Mouse (Mus musculus) retina, adult 2 months (tissue): ENCODE results near the gene Musk.
A peak's percentile ranks its signal among the peaks of the same experiment; 100 is the strongest.
"Not testable (repeated sequence)": the region's sequence is repeated elsewhere in the genome, so short reads cannot be mapped to it uniquely, and the experiment has no call there.

Source experiments
- DNase-seq: peaks from one replicate; pipeline ENCODE4 v3.0.0-alpha.2; 2012; ENCODE audit warnings: low read depth, low spot score

Musk gene

DNA sequence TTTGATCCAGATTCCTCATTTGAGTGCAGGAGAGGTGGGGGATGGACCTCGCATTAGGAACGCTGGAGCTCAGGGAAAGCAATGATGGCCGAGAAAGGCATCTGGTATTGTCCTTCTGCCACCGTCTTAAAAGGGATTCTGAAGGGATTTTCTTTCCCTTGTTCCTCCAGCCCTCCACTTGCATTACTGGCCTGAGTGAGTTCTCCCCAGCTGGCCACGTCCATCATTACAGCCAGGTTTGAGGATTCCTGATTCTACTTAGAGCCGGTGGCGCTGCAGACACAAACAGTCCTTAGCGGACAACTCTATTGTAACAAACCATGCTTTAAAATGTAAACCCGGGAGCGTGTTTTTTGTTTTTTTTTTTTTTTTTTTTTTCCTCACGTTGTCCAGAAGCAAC, at the start of gene Musk:
TSS of gene Musk (plus strand) at position 274 of the 400 bp plus-strand sequence.
- DNase-seq = no peak

DNA sequence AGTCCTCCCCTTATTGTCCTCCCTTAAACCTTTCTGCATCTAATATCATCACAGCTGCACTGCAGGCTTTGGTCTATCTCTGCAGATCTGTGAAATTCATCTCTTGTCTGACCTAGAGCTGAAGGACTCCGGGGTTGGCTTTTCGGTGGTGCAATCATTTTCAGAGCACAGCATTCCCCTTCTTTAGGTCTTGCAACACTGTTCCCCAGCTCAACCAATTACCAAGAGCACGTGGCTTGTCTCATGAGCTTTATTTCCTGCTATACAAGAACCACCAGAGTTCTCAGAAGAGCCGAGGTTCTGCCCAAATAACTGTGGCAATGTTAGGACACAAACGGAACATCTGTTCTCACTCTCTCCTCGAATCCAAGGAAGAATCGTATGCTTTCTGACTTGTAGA, 45.3 kb upstream of the Musk start:
- no peak for DNase-seq

GRCm38 (mm10) chr4:58245544-58245943, 40.2 kb upstream of the Musk start:
- DNase-seq = no peak

GRCm38 (mm10) chr4:58252381-58252780, 33.4 kb upstream of the Musk start:
- no peak for DNase-seq

- DNase-seq = peak; percentile 25
Observed at GRCm38 (mm10) chr4:58253410-58253809, 32.4 kb upstream of the Musk start.

GRCm38 (mm10) chr4:58260767-58261166, 25.0 kb upstream of the Musk start:
- DNase-seq = not testable (repeated sequence)

DNA sequence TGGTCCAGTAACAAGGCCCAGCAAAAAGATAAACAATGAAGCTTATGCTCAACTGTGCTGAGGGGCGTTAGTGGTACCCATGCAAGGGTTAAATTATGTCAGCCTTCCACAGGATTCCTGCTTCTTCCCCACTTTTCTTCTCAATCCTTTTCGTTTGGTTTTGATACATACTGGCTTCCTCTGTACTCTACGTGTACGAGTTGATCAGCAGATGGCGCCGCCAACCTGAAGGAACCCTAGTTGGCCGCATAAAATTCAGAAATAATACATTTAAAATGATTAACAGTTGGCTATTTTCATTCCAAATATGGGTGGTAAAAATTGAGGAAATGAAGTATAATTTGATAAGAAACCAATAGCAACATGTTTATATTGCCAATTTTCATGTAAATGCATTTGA, 19.5 kb upstream of the Musk start:
- peak; percentile 2 for DNase-seq

DNA sequence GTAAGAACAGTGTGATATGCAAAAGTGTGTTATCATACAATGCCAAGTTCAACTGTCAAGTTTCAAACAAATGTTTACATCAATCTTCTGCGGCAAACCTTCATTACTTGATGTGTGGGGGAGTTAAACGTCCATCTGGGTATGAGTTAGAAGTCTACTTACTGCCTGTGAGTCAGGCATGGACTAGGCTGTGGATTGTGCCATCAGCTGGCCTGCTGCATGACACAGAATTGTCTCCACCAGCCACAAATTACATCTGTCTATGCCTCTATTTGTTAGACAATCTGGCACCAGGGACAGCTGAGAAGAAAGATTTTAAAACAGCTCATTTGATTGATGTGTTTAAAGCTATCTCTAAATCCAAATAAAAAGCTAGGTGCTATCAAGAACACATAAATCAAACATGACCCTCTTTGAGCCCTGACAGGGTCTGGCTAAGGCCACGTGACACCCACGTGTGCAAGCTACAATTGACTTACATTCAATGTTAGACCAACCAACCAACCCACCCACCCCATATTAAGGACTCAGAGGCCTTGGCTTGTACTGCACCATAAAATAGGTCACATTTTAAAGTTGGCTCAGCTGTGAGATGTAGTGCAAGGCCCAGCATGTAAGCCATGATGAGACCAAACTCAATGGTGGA, 16.7 kb upstream of the Musk start:
- DNase-seq = no peak

- no peak for DNase-seq
Observed at GRCm38 (mm10) chr4:58269961-58270360, 15.8 kb upstream of the Musk start.

DNA sequence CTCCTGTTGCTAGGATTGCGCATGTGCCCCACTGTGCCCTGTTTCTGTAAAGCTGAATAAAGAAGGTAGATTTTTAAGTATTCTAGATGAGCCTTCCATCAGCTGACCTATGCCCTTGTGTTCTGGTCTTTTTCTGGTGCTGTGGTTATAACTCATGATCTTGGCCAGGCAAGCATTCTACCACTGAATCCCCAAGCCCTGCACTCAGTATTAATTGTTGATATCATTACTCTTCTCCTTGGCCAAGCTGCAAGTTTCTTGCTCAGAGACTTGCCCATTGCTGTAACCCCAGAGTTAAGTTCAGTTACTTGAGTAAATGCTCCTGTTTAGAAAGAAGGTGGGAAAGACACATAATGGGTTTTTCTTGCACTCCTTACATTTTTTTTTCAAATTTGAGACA, 14.8 kb upstream of the Musk start:
- DNase-seq = no peak

DNA sequence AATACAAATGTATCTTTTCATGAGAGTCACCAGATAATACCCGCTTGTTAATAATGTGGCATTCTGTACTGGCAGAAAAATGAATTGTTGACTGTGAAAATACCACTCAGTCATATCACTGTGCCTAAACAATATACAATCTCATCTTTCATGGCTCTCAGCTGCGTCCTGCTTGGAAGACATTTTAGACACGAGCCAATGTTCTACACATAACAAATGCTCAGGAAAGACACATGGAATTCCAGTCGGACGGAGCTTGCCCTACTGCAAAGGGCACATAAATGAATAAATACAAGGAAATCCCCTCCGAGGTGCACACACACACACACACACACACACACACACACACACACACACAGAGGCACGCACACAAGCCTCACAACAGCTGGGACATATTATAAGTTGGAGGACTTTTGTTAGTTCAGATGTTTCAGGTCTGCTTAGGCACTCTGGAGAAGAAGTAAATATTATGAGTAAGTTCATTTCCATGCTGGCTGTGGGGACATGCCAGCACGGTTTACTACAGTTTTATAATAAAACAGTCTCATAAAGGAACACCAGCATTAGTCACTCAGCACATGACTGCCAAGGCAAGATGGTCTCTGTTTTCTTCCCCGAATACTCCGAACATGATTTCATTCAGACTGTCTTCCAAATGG, 14.1 kb upstream of the Musk start:
- DNase-seq = no peak

DNA sequence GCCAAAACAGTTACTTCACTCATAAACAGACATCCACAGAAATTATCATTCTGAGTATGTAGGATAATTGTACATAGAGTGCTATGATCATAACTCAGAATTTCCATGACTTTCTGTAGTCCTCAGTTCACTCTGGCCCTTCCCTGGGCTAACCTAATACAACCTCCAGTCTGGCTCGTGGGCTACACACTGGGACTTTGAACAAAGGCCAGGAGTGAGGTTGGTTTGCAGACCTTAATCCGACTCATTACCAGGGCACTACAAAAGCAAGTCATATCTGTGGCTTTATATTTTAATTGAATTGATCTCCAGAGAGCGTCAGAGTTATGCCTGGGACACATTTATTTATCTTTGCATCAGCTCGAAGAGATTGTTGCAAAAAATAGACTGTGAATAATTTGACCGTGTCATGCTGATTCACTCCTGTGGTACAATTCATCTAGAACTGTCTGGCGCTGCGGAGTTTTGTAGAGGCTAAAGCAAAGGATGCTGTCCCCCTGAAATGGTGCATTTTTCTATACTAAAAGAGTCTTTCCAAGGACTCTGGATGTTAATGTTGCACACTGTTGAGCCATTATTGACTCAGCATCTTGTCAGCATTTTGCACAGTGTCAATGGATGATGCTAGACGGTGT, 10.4 kb upstream of the Musk start:
- no peak for DNase-seq

DNA sequence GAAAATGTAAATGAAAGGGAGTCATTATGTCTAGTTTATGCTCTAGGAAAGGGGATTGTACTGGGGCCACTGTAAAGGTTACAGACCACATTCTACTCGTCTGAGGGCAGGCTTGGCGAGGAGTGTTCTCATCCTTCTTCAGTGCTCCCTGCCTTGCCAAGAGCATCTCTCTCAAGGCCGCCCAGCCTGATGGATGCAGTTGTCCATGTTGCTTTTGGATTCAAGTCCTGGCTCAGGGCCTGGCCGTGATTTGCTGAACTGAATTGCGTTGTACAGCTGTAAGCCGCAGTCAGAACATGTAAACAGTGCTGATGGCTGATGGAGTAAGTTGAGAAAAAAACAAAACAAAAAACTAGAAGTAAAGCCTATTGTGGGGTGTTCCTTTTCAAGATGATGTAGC, 7.4 kb upstream of the Musk start:
- DNase-seq = no peak

DNA sequence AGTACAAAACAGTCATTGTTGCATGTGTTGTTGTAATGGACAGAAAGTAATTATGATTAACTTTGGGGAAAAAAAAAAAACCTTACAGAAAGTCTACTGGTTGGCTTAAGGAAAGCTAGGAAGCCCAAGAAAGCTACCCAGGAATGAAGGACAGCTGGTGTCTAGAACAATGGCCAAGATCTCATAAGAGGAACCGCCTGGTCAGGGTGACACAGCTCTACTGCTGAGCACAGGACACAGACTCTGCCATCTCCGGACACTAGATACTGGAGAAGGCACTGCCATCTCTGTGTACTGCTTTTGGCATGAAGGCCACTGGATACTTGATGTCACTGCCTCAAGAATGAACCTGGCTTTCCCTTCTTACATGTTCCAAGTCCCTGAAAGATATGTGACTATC, 5.6 kb upstream of the Musk start:
- no peak for DNase-seq

DNA sequence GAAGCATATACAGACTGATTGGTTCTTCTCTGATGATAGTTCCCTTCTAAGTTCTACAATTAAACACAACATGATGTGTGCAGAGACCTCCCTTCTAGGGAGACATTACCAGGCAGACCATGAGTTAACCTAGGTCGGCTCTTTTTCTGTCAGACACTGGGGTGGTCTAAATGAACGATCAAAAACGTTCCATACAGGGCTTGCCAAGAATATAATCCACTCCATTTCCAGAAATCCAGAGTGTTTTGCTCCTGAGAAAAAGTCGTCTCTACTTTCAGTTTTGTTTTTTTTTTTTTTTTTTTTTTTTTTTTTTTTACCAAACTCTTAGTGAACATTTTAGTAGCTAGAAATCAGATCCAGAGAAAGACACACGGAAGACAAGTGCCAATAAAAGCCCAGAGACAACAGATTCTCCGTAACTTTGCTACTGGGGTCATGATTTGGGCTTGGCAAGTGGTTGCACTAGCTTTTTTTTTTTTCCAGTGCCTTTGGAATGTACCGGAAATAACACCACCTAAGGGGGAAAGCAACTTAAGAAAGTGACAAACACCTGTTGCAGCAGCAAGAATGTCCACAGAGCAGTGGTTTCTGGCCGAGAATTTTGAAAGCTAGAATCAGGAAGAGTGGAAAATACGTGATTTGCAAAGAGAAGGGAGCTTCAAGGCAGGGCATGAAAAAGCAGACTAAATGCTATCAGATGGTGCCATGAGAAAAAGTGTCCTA, 769 bp downstream of the Musk start:
- DNase-seq = no peak

GRCm38 (mm10) chr4:58288753-58289152, 3.0 kb downstream of the Musk start:
- no peak for DNase-seq

GRCm38 (mm10) chr4:58291828-58292227, 6.1 kb downstream of the Musk start:
- DNase-seq = no peak

DNA sequence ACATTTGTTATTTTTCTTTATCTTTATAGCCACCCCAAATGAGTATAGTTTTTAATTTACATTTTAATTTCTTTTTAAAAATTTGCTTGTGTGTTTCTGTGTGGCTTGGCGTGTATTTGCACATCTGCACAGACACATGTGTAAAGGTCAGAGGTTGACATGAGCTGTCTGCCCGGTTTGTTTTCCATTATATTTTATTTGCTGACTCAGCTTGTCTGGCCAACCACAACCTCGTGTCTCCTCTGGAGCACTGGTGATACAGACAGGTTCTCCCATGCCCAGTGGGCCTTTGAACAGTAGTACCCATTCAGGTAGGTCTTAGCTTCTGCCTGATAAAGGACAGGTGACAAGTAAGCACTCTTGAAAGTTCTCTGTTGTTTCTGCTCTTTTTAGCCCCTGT, 7.3 kb downstream of the Musk start:
- DNase-seq = no peak

GRCm38 (mm10) chr4:58303862-58304261, 18.1 kb downstream of the Musk start:
- no peak for DNase-seq

DNA sequence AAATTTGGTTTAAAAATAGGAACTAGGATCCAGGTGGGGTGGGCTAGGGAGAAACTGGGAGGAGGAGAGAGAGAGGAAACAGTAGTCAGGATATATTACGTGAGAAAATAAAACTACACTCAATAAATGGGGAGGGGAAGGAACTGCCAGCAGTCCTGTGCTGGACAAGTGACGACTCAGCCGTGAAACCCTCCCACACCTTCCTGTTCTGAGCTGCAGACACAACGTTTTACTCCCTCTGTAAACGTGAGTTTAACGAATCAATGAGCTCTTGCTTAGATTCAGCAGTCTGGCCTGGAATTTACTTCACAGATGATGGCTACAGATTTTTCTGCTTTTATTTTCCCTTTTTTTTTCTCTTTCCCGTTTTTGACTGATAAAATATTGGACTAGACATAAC, 18.8 kb downstream of the Musk start:
- DNase-seq = no peak

DNA sequence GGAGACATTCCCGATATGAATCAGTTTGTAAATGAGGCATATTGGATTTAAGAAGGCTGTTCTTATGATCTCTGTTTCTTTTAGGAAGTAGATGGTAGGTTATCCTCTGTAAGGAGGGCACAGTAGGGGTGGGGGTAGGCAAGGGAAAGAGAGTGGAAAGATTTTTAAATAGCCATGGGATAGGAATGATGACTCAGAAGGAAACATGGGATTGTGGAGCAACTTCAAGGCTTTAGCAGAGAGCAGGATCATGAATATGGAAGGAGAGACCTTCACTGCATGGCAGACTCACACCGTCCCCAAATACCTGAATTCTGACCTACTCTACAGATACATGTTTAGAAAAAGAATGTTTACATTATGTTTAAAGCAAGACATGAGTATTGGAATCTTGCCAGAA, 21.7 kb downstream of the Musk start:
- no peak for DNase-seq

DNA sequence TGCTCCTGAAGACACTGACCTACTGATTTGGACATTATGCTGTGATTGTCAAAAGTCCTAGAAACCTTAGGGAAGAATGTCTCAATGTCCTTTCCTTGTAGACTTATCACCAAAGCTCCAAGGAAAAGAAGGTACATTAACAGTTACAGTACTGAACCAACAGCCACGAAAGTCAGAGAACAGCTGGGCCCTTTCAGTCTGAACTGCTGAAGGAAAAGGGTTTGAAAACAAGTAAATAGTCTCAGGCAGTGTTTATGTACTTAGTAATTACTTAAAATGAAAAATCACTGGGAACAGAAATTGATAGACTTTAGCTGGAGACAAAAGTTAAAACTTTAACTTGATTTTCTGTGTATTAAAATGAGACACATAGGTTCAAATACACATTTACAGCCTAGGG, 27.6 kb downstream of the Musk start:
- DNase-seq = no peak
